ENCODE assay signal across 22 mouse cellular contexts in the genomic region with DNA sequence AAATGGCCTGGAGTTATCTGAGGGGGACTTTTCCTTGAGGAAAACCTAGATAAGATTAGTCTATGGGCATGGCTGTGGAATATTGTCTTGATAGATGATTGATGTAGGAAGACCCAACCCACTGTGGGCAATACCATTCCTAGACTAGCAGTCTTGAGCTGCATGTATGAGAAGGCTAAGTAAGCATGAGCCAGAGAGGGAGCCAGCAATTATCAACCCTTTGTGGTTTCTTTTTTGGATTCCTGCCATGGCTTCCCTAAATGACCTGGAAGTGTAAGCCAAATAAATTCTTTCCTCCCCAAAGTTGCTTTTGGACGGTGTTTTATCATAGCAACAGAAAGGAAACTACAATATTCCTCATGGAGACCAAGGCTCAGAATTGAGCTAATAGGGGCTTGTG.
"Had no signal": no experiment of that assay in that cellular context is flagged by ENCODE, and none has a peak within 500 bp of the region (broad histone marks: within the 10 kb centered on the region; RNA-seq: fewer than 3 reads in every experiment).

No protein-coding gene starts in this region.

- H3K36me3 ChIP-seq: limb, embryonic 10.5 days; limb, embryonic 13.5 days; liver, embryonic 12.5 days; liver, embryonic 15.5 days; midbrain, embryonic 12.5 days; midbrain, embryonic 15.5 days; neural tube, embryonic 12.5 days; neural tube, embryonic 15.5 days had no signal

- H3K27ac ChIP-seq: layer of hippocampus, adult 2 months; limb, embryonic 10.5 days; limb, embryonic 13.5 days; liver, embryonic 12.5 days; liver, embryonic 15.5 days; macrophage; midbrain, embryonic 12.5 days; midbrain, embryonic 15.5 days; neural tube, embryonic 12.5 days; neural tube, embryonic 15.5 days; stomach, postnatal 0 days had no signal

- H3K4me1 ChIP-seq: limb, embryonic 10.5 days; limb, embryonic 13.5 days; liver, embryonic 12.5 days; liver, embryonic 15.5 days; midbrain, embryonic 12.5 days; midbrain, embryonic 15.5 days; neural tube, embryonic 12.5 days; neural tube, embryonic 15.5 days had no signal

- H3K9ac ChIP-seq: limb, embryonic 13.5 days; liver, embryonic 12.5 days; liver, embryonic 15.5 days; midbrain, embryonic 12.5 days; midbrain, embryonic 15.5 days; neural tube, embryonic 12.5 days; neural tube, embryonic 15.5 days had no signal

- H3K4me3 ChIP-seq: layer of hippocampus, adult 2 months; limb, embryonic 10.5 days; limb, embryonic 13.5 days; liver, embryonic 12.5 days; liver, embryonic 15.5 days; midbrain, embryonic 12.5 days; midbrain, embryonic 15.5 days; neural tube, embryonic 12.5 days; neural tube, embryonic 15.5 days had no signal

- DNase-seq: kidney, postnatal 25 days; layer of hippocampus, adult 9-11 months; liver; lung, adult 18-20 months; right cerebral cortex, adult 18-20 months; right cerebral cortex, postnatal 14 days; right cerebral cortex, postnatal 4 days; thymus, adult 2 months; thymus, postnatal 14 days; thymus, postnatal 4 days had no signal

- H3K9me3 ChIP-seq: limb, embryonic 10.5 days; limb, embryonic 13.5 days; liver, embryonic 15.5 days; midbrain, embryonic 12.5 days; midbrain, embryonic 15.5 days; neural tube, embryonic 12.5 days; neural tube, embryonic 15.5 days had no signal

- ATAC-seq: liver, embryonic 12.5 days; lung, postnatal 0 days; midbrain, embryonic 15.5 days had no signal

- H3K27me3 ChIP-seq: limb, embryonic 13.5 days; liver, embryonic 12.5 days; liver, embryonic 15.5 days; midbrain, embryonic 12.5 days; midbrain, embryonic 15.5 days; neural tube, embryonic 12.5 days; neural tube, embryonic 15.5 days had no signal

- H3K4me2 ChIP-seq: limb, embryonic 13.5 days; liver, embryonic 12.5 days; liver, embryonic 15.5 days; midbrain, embryonic 12.5 days; midbrain, embryonic 15.5 days; neural tube, embryonic 12.5 days; neural tube, embryonic 15.5 days had no signal
